Mouse (Mus musculus) lung, postnatal 0 days (tissue): ENCODE results near the gene Phpt1. TPM values are rescaled to one million over a fixed set of nuclear protein-coding genes. Genes with fewer than 3 reads are reported as not detected.

ENCODE experiments used
- ATAC-seq: fragments of 200-750 bp; cut with Nextera tagmentation; 2 replicates; pipeline ENCODE4 v1.8.0; 2017; ENCODE audit warnings: moderate library complexity
- DNase-seq: peaks from one replicate; pipeline ENCODE4 v3.0.0-alpha.2; 2016; ENCODE audit warnings: low spot score
- H3K27ac ChIP-seq: fragments of 300-500 bp; sonication (generic); 2 replicates; pipeline ENCODE4 v1.5.1; 2014; ENCODE audit warnings: antibody characterized with exemption, mild to moderate bottlenecking, low read length, mixed read lengths
- H3K27me3 ChIP-seq: fragments of 300-500 bp; sonication (generic); replicated peaks from 2 replicates; pipeline ENCODE4 v1.6.1; 2014; ENCODE audit warnings: low read length, mixed read lengths; ENCODE audit not compliant: insufficient read depth
- H3K36me3 ChIP-seq: fragments of 300-500 bp; sonication (generic); 2 replicates; pipeline ENCODE4 v1.6.1; 2014; ENCODE audit warnings: low read length, mixed read lengths; ENCODE audit not compliant: insufficient read depth
- H3K4me1 ChIP-seq: fragments of 300-500 bp; sonication (generic); 2 replicates; pipeline ENCODE4 v1.6.1; 2014; ENCODE audit warnings: antibody characterized with exemption, low read depth, low read length, mixed read lengths; ENCODE audit not compliant: insufficient read depth
- H3K4me2 ChIP-seq: fragments of 300-500 bp; sonication (generic); replicated peaks from 2 replicates; pipeline ENCODE4 v1.6.1; 2014; ENCODE audit warnings: low read depth, mild to moderate bottlenecking, low read length, moderate library complexity, mixed read lengths
- H3K4me3 ChIP-seq: fragments of 300-500 bp; sonication (generic); 2 replicates; pipeline ENCODE4 v1.5.1; 2014; ENCODE audit warnings: low read depth, low read length
- H3K9ac ChIP-seq: fragments of 300-500 bp; sonication (generic); replicated peaks from 2 replicates; pipeline ENCODE4 v1.6.1; 2014; ENCODE audit warnings: low read depth, mild to moderate bottlenecking
- H3K9me3 ChIP-seq: fragments of 300-500 bp; sonication (generic); 2 replicates; pipeline ENCODE4 v1.6.1; 2016; ENCODE audit warnings: low read length, mixed read lengths
- CTCF ChIP-seq: IDR thresholded peaks from 2 replicates; pipeline ENCODE4 v1.5.1; 2016; ENCODE audit warnings: antibody characterized with exemption, mild to moderate bottlenecking
- EP300 ChIP-seq: IDR thresholded peaks from 2 replicates; pipeline ENCODE4 v1.6.1; 2016; ENCODE audit warnings: antibody characterized with exemption, mild to moderate bottlenecking, control low read depth
- WGBS: fragments of 180-500 bp; shearing (Covaris S2); extraction: QIAGEN DNeasy Blood & Tissue Kit; methylation state at CpG from one replicate; pipeline ENCODE4 v1.1.7; 2014; 5-methylcytosine and 5-hydroxymethylcytosine counted together
- polyA plus RNA-seq: library from polyadenylated mRNA; unstranded; fragments of >200 nt; fragmentation: Nextera tagmentation; extraction: Ambion mirVana; gene quantifications from 2 replicates; pipeline ENCODE4 v1.2.1, GENCODE M21; 2015

The Phpt1 gene
- polyA plus RNA-seq, 1 experiment from 2014 or later = 103 TPM

DNA sequence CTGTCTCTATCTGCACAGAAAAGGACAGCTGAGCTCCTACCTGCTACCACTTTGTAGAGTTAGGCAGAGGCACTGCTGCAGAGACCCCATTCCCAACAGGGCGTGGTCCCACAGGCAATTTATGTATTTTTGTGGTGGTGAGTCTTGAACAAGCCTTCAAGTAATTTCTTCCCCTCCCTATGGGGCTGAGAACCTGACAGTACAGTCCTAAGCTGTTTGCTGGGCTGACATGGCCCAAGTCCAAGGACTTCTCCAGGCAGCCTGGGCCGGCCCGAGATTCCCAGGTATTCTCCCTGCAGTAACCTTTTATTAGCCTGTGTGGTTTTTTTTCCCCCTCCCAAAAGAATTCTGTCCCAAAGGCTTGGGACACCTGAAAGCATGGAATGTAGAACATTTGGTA is 9.1 kb upstream of the Phpt1 start:
- TF ChIP-seq EP300 (no peak), CTCF (no peak)
- WGBS = 73% methylated on average over 3 of the region's 3 CpGs
- DNase-seq (no peak), ATAC-seq (no peak)
- Histone ChIP-seq H3K27me3 (peaks cover 20% of the 10 kb centered on the region), H3K27ac (no peak overlapping the region), H3K36me3 (0 out of 2 replicates have a peak, but pooled peaks cover 5% of the 10 kb centered on the region), H3K4me2 (no peak overlapping the region), H3K9ac (no peak overlapping the region), H3K4me3 (no peak overlapping the region), H3K4me1 (peaks cover 11% of the 10 kb centered on the region; the same call in 1 of the 2 replicates), H3K9me3 (no peaks in the 10 kb centered on the region)

- ATAC-seq = no peak
Measured at GRCm38 (mm10) chr2:25583571-25583970, 8.5 kb upstream of the Phpt1 start.

DNA sequence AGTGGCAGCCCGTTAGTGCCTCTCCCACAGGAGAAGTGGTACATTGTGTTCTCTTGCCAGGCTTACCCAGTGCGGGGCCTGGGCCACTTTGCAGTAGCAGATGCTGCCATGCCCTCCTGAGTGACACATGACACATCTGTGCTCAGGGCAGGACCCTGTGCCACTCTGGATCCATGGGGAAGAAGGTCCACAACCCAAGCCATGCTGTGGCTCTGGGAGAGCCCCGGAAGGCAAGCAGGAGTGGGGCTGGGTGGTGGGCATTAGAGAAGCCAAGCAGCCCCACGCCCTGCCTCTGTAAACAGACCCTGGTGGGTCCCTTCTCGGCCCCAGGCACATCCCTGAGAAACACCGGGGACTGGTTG is 8.1 kb upstream of the Phpt1 start:
- Histone ChIP-seq H3K4me1 (peaks cover 16% of the 10 kb centered on the region), H3K9ac (no peak overlapping the region)

More at GRCm38 (mm10) chr2:25583571-25583970, 8.5 kb upstream of the Phpt1 start:
- H3K4me1 ChIP-seq = peaks cover 14% of the 10 kb centered on the region
- no peak for DNase-seq
- H3K27me3 ChIP-seq = peaks cover 26% of the 10 kb centered on the region
- 0 out of 2 replicates have a peak, but pooled peaks cover 5% of the 10 kb centered on the region for H3K36me3 ChIP-seq
- TF ChIP-seq CTCF (no peak), EP300 (no peak)
- H3K9ac ChIP-seq = no peak overlapping the region
- no peak overlapping the region for H3K4me3 ChIP-seq
- no peak overlapping the region for H3K27ac ChIP-seq
- no peaks in the 10 kb centered on the region for H3K9me3 ChIP-seq
- 54% methylated on average over 4 of the region's 4 CpGs for WGBS
- no peak overlapping the region for H3K4me2 ChIP-seq

DNA sequence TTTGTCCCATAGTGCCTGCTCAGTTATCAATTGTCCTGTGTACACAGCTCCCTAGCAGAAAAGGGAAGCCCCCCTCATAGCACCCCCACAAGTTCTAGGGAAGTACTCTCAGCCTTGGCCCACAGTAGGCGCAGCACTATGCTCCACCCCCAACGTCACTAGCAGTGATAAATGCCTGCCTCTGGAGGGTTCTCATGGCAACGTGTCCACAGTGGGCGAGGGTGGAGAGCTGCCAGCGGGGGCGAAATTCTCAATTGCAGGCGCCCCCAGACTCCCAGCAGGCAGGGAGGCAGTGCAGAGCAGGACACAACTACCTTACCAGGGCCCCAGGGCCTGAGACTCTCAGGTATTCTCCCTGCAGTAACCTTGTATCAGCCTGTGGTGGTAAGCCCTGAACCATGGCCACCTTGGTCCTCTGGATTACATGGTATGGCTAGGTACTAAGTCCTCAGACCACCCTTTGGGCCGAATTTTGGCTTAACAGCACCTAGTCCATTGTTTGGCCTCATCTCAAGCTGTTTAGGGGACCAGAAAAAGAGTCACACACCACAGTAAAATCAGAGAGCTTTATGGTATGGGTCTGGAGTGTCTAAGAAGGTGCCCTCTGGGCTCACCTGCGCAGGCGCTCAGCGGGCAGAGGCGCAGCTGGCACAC is 7.6 kb upstream of the Phpt1 start:
- Histone ChIP-seq H3K27me3 (peaks cover 35% of the 10 kb centered on the region), H3K4me3 (no peak overlapping the region), H3K27ac (no peak overlapping the region), H3K9ac (no peak overlapping the region), H3K9me3 (no peaks in the 10 kb centered on the region), H3K4me2 (no peak overlapping the region), H3K36me3 (0 out of 2 replicates have a peak, but pooled peaks cover 5% of the 10 kb centered on the region), H3K4me1 (peaks cover 21% of the 10 kb centered on the region)
- 43% methylated on average over 12 of the region's 12 CpGs for WGBS
- TF ChIP-seq EP300 (no peak), CTCF (no peak)
- no peak for DNase-seq
- ATAC-seq = peak; percentile 23; the same call in 1 of the 2 replicates

More for the DNA sequence above, 8.1 kb upstream of the Phpt1 start:
- DNase-seq (no peak), ATAC-seq (no peak)
- Histone ChIP-seq H3K4me3 (no peak overlapping the region), H3K27ac (no peak overlapping the region), H3K9me3 (no peaks in the 10 kb centered on the region), H3K27me3 (peaks cover 30% of the 10 kb centered on the region), H3K36me3 (0 out of 2 replicates have a peak, but pooled peaks cover 5% of the 10 kb centered on the region), H3K4me2 (no peak overlapping the region)
- TF ChIP-seq EP300 (no peak), CTCF (no peak)
- WGBS = 82% methylated on average over 6 of the region's 6 CpGs

- Histone ChIP-seq H3K4me3 (no peak overlapping the region), H3K9ac (no peak overlapping the region), H3K36me3 (0 out of 2 replicates have a peak, but pooled peaks cover 5% of the 10 kb centered on the region), H3K4me1 (peaks cover 25% of the 10 kb centered on the region), H3K27ac (no peak overlapping the region), H3K9me3 (no peaks in the 10 kb centered on the region), H3K27me3 (peaks cover 42% of the 10 kb centered on the region), H3K4me2 (peak overlapping the region; percentile 21; the same call in 1 of the 2 replicates)
- TF ChIP-seq CTCF = no peak
- no peak for TF ChIP-seq EP300
- ATAC-seq = no peak
- 25% methylated on average over 6 of the region's 6 CpGs for WGBS
- no peak for DNase-seq
Measured at GRCm38 (mm10) chr2:25581901-25582301, 6.9 kb upstream of the Phpt1 start.

DNA sequence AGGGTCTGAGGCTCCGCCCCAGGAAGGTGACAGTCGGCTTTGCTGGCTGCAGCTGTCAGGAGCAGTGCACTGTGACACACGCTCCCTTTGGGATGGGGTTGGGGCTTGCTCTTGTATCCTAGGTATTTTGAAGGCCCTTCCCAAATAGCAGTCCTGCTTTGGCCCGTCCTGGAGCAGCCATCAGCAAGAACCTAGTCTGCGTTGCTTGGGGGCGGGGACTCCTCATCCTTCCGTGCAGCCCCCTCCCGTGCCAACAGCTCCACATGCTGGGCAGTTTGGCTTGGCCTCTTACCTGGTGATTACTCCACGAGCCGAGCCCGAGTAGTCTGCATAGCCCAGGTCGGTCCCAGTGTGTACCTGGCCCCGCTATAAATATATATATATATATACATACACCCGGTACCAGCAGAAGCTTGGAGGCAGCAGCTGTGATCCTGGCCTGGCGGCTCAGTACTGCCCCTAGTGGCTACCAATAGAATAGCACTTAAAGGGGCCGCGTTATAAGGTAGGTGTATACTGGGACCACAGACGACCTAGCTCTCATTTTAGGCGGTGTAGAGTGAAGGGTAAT is 6.4 kb upstream of the Phpt1 start, which contains the start of gene Ajm1:
TSS of gene Ajm1 (minus strand) at position 464 of the 571 bp plus-strand sequence.
- Histone ChIP-seq H3K27ac (no peak within 1 kb of the TSS), H3K9ac (no peak within 1 kb of the TSS), H3K4me1 (peaks cover 25% of the 10 kb centered on the region), H3K9me3 (no peaks in the 10 kb centered on the region), H3K27me3 (peaks cover 48% of the 10 kb centered on the region), H3K4me2 (peak within 1 kb of the TSS; percentile 58), H3K36me3 (0 out of 2 replicates have a peak, but pooled peaks cover 5% of the 10 kb centered on the region), H3K4me3 (peak within 1 kb of the TSS; percentile 20; the same call in 1 of the 2 replicates)
- ATAC-seq (peak; percentile 78), DNase-seq (peak; percentile 79)
- 5% methylated on average over 19 of the region's 19 CpGs for WGBS
- TF ChIP-seq CTCF = peak; percentile 87
- no peak for TF ChIP-seq EP300
